ENCODE assay signal across 17 mouse cellular contexts in genomic region chr4:65402286-65402685, GRCm38 (mm10).
"Had no signal": no experiment of that assay in that cellular context is flagged by ENCODE, and none has a peak within 500 bp of the region (broad histone marks: within the 10 kb centered on the region; RNA-seq: fewer than 3 reads in every experiment).

No protein-coding gene starts in this region.

- H3K4me3 ChIP-seq: lung, embryonic 15.5 days; megakaryocyte, embryonic 14.5 days; midbrain, embryonic 12.5 days; midbrain, embryonic 15.5 days; neural tube, embryonic 12.5 days; stomach, embryonic 15.5 days had no signal

- H3K36me3 ChIP-seq: lung, embryonic 15.5 days; midbrain, embryonic 12.5 days; midbrain, embryonic 15.5 days; neural tube, embryonic 12.5 days; stomach, embryonic 15.5 days had no signal

- H3K27me3 ChIP-seq: lung, embryonic 15.5 days; megakaryocyte, embryonic 14.5 days; midbrain, embryonic 12.5 days; midbrain, embryonic 15.5 days; neural tube, embryonic 12.5 days; stomach, embryonic 15.5 days had no signal

- H3K4me2 ChIP-seq: lung, embryonic 15.5 days; midbrain, embryonic 12.5 days; midbrain, embryonic 15.5 days; neural tube, embryonic 12.5 days; stomach, embryonic 15.5 days had no signal

- H3K4me1 ChIP-seq: lung, embryonic 15.5 days; megakaryocyte, embryonic 14.5 days; midbrain, embryonic 12.5 days; midbrain, embryonic 15.5 days; neural tube, embryonic 12.5 days had no signal

- H3K9me3 ChIP-seq: lung, embryonic 15.5 days; midbrain, embryonic 12.5 days; midbrain, embryonic 15.5 days; neural tube, embryonic 12.5 days; stomach, embryonic 15.5 days had no signal

- H3K27ac ChIP-seq: lung, embryonic 15.5 days; macrophage; midbrain, embryonic 12.5 days; midbrain, embryonic 15.5 days; neural tube, embryonic 12.5 days; stomach, embryonic 15.5 days; stomach, postnatal 0 days had no signal

- ATAC-seq: liver, postnatal 0 days; lung, postnatal 0 days; midbrain, embryonic 15.5 days had no signal

- H3K9ac ChIP-seq: liver, postnatal 0 days; lung, embryonic 15.5 days; midbrain, embryonic 12.5 days; midbrain, embryonic 15.5 days; neural tube, embryonic 12.5 days; stomach, embryonic 15.5 days had no signal

- DNase-seq: liver, postnatal 0 days; lung, adult 2 months; lung, postnatal 14 days; lung, postnatal 36 days; right cerebral cortex, postnatal 14 days; thymus, adult 2 months; thymus, postnatal 25 days; thymus, postnatal 4 days had no signal
